Mouse (Mus musculus): ENCODE measurements around the gene D430041D05Rik.

GRCm38 (mm10) chr2:104119097-104119496 lies 291.7 kb downstream of the D430041D05Rik start:
- TF ChIP-seq POLR2A (IDR thresholded peaks at IDR 0.05; ENCODE audit: borderline replicate concordance, extremely low read depth, low read depth, low read length) (no peak), CTCF (IDR thresholded peaks at IDR 0.05; ENCODE audit: insufficient read depth, low read length) (no peak)

All from lung, adult 2 months (tissue).